Mouse (Mus musculus): ENCODE results near the gene Pus7.
A peak's percentile ranks its signal among the peaks of the same experiment; 100 is the strongest.
"Not testable (repeated sequence)": the region's sequence is repeated elsewhere in the genome, so short reads cannot be mapped to it uniquely, and the experiment has no call there.

Pus7 gene

GRCm38 (mm10) chr5:23711244-23711643, 72.3 kb downstream of the Pus7 start:
- Histone ChIP-seq H3K4me3 (replicated peaks; ENCODE audit: low read length) (peak overlapping the region; percentile 86), H3K27me3 (ENCODE audit: insufficient read depth, low read length) (no peaks in the 10 kb centered on the region), H3K36me3 (ENCODE audit: insufficient read depth, low read length) (peaks cover 19% of the 10 kb centered on the region), H3K4me1 (replicated peaks; ENCODE audit: low read depth, low read length) (peaks cover 25% of the 10 kb centered on the region), H3K9me3 (ENCODE audit: low read length) (no peaks in the 10 kb centered on the region)
- TF ChIP-seq CTCF (conservative IDR thresholded peaks at IDR 0.05; ENCODE audit: low read length) (no peak), POU5F1 (IDR thresholded peaks at IDR 0.05; ENCODE audit: borderline replicate concordance, low read length) (no peak), NANOG (IDR thresholded peaks at IDR 0.05; ENCODE audit: borderline replicate concordance, low read length) (no peak)

- Histone ChIP-seq H3K27me3 (ENCODE audit: insufficient read depth, low read length) (no peaks in the 10 kb centered on the region), H3K9me3 (ENCODE audit: low read length) (no peaks in the 10 kb centered on the region), H3K4me1 (replicated peaks; ENCODE audit: low read depth, low read length) (peaks cover 25% of the 10 kb centered on the region), H3K4me3 (replicated peaks; ENCODE audit: low read length) (peak overlapping the region; percentile 86), H3K36me3 (ENCODE audit: insufficient read depth, low read length) (peaks cover 19% of the 10 kb centered on the region)
- TF ChIP-seq POU5F1 (IDR thresholded peaks at IDR 0.05; ENCODE audit: borderline replicate concordance, low read length) = no peak
- TF ChIP-seq NANOG (IDR thresholded peaks at IDR 0.05; ENCODE audit: borderline replicate concordance, low read length) = no peak
- TF ChIP-seq CTCF (conservative IDR thresholded peaks at IDR 0.05; ENCODE audit: low read length) = no peak
Measured at GRCm38 (mm10) chr5:23709661-23710060, 73.8 kb downstream of the Pus7 start.

- not testable (repeated sequence) for H3K4me1 ChIP-seq (replicated peaks; ENCODE audit: low read depth, low read length); H3K9me3 ChIP-seq (ENCODE audit: low read length); H3K27me3 ChIP-seq (ENCODE audit: insufficient read depth, low read length); H3K4me3 ChIP-seq (replicated peaks; ENCODE audit: low read length)
- peaks cover 19% of the 10 kb centered on the region for H3K36me3 ChIP-seq (ENCODE audit: insufficient read depth, low read length)
Measured at GRCm38 (mm10) chr5:23706601-23707597, 76.6 kb downstream of the Pus7 start.

- Histone ChIP-seq H3K4me1 (replicated peaks; ENCODE audit: low read depth, low read length) (no peaks in the 10 kb centered on the region), H3K27me3 (ENCODE audit: insufficient read depth, low read length) (no peaks in the 10 kb centered on the region), H3K4me3 (replicated peaks; ENCODE audit: low read length) (no peak overlapping the region), H3K36me3 (ENCODE audit: insufficient read depth, low read length) (peaks cover 37% of the 10 kb centered on the region), H3K9me3 (ENCODE audit: low read length) (no peaks in the 10 kb centered on the region)
- TF ChIP-seq CTCF (conservative IDR thresholded peaks at IDR 0.05; ENCODE audit: low read length) (no peak), NANOG (IDR thresholded peaks at IDR 0.05; ENCODE audit: borderline replicate concordance, low read length) (no peak), POU5F1 (IDR thresholded peaks at IDR 0.05; ENCODE audit: borderline replicate concordance, low read length) (no peak)
Measured at GRCm38 (mm10) chr5:23697457-23697856, 86.1 kb downstream of the Pus7 start.

Data from E14TG2a.4 (cell line).